Mouse (Mus musculus): Measurements from ENCODE around the gene Atxn7. TPM values are rescaled to one million over a fixed set of nuclear protein-coding genes. Genes with fewer than 3 reads are reported as not detected.

Atxn7 gene
- polyA plus RNA-seq, 1 experiment from 2014 or later: 2.7 TPM

DNA sequence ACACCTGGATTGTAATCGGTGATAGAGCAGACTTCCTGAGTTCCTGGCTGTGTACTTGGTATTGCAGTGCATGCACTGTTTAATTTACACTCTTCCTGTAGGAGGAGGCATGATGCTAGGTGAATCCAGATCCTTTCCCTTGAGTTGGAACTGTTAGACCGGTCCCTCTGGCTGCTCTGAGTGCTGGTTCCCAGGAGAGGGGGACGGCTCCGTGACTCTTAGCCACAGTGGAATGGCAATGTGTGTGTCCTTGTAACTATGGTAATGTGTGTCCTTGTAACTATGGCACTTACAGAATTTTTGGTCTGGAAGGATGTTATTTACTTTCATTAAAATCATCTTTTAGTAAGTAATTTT is 103.9 kb downstream of the Atxn7 start:
- WGBS: 64% methylated on average over 4 of the region's 4 CpGs
- H3K27ac ChIP-seq (ENCODE audit: low read length): peak overlapping the region; percentile 36
- no peak overlapping the region for H3K4me2 ChIP-seq (ENCODE audit: low read depth, low read length)
- H3K36me3 ChIP-seq (ENCODE audit: control insufficient read depth, insufficient read depth): peaks cover 3% of the 10 kb centered on the region; the same call in 1 of the 2 replicates
- no peak overlapping the region for H3K4me3 ChIP-seq (ENCODE audit: low read length)
- no peaks in the 10 kb centered on the region for H3K9me3 ChIP-seq (replicated peaks; ENCODE audit: control insufficient read depth, low read length)
- no peak overlapping the region for H3K9ac ChIP-seq (ENCODE audit: low read length)
- no peak for ATAC-seq (replicated peaks; ENCODE audit: extremely low read depth, insufficient read depth, low FRiP score)
- H3K4me1 ChIP-seq (ENCODE audit: control insufficient read depth, insufficient read depth, low read length): peaks cover 29% of the 10 kb centered on the region
- H3K27me3 ChIP-seq (ENCODE audit: control insufficient read depth, insufficient read depth, low read length): no peaks in the 10 kb centered on the region

DNA sequence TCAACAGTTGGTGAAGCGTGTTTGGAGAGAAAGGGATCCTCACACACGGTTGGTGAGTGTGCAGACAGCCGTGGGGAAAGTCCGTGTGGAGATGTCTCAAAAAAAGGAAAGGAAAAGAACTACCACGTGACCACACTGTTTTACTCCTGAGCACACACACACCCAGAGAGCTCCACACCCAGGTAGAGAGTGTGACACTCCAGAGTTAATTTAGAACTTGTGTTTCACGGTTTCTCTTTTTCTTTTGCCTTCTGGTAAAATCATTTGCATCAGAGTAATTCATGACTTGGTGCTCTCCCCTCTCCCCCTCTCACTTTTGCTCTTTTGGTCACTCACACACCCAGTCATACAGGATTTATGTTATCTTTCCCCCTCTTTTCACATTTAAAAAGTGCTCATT is 105.0 kb downstream of the Atxn7 start:
- Histone ChIP-seq H3K4me3 (ENCODE audit: low read length) (no peak overlapping the region), H3K4me2 (ENCODE audit: low read depth, low read length) (no peak overlapping the region), H3K36me3 (ENCODE audit: control insufficient read depth, insufficient read depth) (peaks cover 3% of the 10 kb centered on the region; the same call in 1 of the 2 replicates), H3K9me3 (replicated peaks; ENCODE audit: control insufficient read depth, low read length) (no peaks in the 10 kb centered on the region), H3K27ac (ENCODE audit: low read length) (no peak overlapping the region), H3K4me1 (ENCODE audit: control insufficient read depth, insufficient read depth, low read length) (peaks cover 37% of the 10 kb centered on the region), H3K27me3 (ENCODE audit: control insufficient read depth, insufficient read depth, low read length) (no peaks in the 10 kb centered on the region), H3K9ac (ENCODE audit: low read length) (no peak overlapping the region)
- WGBS: 79% methylated on average over 6 of the region's 6 CpGs
- no peak for ATAC-seq (replicated peaks; ENCODE audit: extremely low read depth, insufficient read depth, low FRiP score)

DNA sequence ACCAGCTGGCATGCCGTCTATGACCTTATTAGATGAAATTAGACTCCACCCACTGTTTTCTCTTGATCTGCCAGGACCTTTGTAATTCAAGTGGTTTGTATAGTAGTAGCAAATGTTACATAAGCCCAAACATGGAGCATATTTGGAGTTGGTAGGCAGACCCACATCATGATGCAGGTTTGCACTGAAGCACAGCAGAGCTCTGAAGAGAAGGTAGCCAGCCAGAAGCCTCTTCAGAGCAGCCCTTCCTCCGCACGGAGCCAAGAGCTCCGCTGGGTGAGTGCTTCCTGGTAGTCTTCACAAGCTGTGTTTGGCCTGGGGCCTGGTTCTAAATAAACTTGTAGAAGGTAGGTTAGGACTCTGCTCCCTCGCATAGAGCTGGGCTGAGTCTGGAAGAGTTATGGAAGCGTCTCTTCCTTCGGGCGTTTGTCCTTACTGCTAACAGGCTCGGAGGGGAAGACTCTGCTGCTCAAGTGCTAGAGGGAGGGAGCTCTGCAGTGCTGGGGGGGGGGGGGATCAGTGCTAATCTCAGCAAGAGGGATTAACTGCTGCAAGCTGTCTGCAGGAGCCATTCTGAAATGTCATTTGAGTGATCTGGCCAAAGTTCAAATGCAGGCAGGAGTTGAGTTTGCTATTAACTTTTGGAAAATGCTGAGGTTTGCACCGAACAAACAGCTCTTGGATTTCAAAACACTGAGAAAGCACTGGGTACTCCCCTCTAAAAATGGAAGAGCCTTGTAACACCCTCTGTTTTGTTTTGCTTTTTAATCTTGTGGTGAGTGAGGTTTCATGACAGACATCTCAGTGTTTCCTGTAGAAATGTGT is 106.6 kb downstream of the Atxn7 start:
- 15% methylated on average over 10 of the region's 10 CpGs for WGBS
- Histone ChIP-seq H3K36me3 (ENCODE audit: control insufficient read depth, insufficient read depth) (no peaks in the 10 kb centered on the region), H3K27me3 (ENCODE audit: control insufficient read depth, insufficient read depth, low read length) (no peaks in the 10 kb centered on the region), H3K4me3 (ENCODE audit: low read length) (peak overlapping the region; percentile 36), H3K27ac (ENCODE audit: low read length) (peak overlapping the region; percentile 85), H3K9me3 (replicated peaks; ENCODE audit: control insufficient read depth, low read length) (no peaks in the 10 kb centered on the region), H3K9ac (ENCODE audit: low read length) (peak overlapping the region; percentile 61), H3K4me1 (ENCODE audit: control insufficient read depth, insufficient read depth, low read length) (peaks cover 37% of the 10 kb centered on the region), H3K4me2 (ENCODE audit: low read depth, low read length) (peak overlapping the region; percentile 55)
- peak; percentile 66 for ATAC-seq (replicated peaks; ENCODE audit: extremely low read depth, insufficient read depth, low FRiP score)

DNA sequence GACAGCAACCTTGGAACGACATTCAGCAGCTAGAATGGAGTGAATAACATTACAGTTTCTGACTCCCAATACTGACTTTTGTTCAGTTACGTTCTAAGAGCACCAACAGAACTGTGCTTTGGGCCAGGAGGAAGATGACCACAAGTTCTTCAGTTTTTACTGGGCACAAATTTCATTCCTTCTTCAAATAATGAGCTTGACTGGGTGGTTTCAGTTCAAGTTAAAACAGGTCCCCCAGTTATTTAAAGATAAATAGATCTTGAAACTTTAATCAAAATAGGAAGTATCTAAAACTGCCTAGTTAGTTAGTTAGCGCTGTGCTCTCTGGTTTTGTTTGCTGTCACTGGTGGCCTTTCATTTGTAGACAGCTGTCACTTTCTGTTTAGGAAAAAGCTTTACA is 107.3 kb downstream of the Atxn7 start:
- H3K9me3 ChIP-seq (replicated peaks; ENCODE audit: control insufficient read depth, low read length): no peaks in the 10 kb centered on the region
- no peak for ATAC-seq (replicated peaks; ENCODE audit: extremely low read depth, insufficient read depth, low FRiP score)
- peak overlapping the region; percentile 6 for H3K9ac ChIP-seq (ENCODE audit: low read length)
- no peaks in the 10 kb centered on the region for H3K36me3 ChIP-seq (ENCODE audit: control insufficient read depth, insufficient read depth)
- H3K4me1 ChIP-seq (ENCODE audit: control insufficient read depth, insufficient read depth, low read length): peaks cover 37% of the 10 kb centered on the region
- 53% methylated on average over 3 of the region's 3 CpGs for WGBS
- H3K4me2 ChIP-seq (ENCODE audit: low read depth, low read length): peak overlapping the region; percentile 55
- peak overlapping the region; percentile 85 for H3K27ac ChIP-seq (ENCODE audit: low read length)
- H3K4me3 ChIP-seq (ENCODE audit: low read length): no peak overlapping the region
- no peaks in the 10 kb centered on the region for H3K27me3 ChIP-seq (ENCODE audit: control insufficient read depth, insufficient read depth, low read length)

DNA sequence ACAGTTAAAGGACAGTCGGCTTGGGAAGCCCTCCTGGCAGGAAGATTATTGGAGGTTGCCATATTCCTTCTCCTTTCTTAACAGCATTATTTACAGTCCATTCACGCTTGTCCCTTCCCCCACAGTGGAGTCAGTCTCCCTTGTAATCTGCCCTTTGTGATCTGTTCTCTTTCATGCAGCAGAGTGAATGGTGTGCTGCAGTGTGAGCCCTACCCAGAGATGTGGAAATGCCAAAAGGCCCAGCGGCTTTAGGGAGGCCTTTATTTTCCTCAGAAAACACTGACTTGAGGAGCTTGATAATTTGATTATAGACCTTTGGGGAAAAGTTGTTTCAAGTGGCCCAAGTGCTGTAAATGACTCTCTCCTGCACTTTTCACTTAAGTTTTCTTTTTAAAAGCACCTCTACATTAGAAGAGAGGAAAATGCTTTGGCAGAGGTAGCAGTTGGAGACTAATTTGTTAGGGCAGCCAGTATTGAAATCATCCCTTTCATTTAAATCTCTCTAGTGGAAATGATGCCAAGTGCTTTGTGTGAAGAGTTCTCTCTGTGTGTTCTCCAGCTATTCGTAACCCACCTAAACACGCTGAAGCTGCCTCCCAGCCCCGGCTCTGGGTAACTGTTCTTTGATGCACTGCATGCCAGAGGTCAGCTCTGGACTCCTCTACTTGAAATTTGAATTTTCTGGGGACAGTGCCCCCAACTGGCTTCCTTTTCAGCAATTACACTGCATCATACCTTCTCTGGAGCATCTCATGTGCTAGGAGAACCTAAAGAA is 109.5 kb downstream of the Atxn7 start:
- Histone ChIP-seq H3K4me2 (ENCODE audit: low read depth, low read length) (no peak overlapping the region), H3K36me3 (ENCODE audit: control insufficient read depth, insufficient read depth) (no peaks in the 10 kb centered on the region), H3K27me3 (ENCODE audit: control insufficient read depth, insufficient read depth, low read length) (no peaks in the 10 kb centered on the region), H3K9ac (ENCODE audit: low read length) (no peak overlapping the region), H3K9me3 (replicated peaks; ENCODE audit: control insufficient read depth, low read length) (no peaks in the 10 kb centered on the region), H3K27ac (ENCODE audit: low read length) (no peak overlapping the region), H3K4me3 (ENCODE audit: low read length) (no peak overlapping the region), H3K4me1 (ENCODE audit: control insufficient read depth, insufficient read depth, low read length) (peaks cover 26% of the 10 kb centered on the region)
- ATAC-seq (replicated peaks; ENCODE audit: extremely low read depth, insufficient read depth, low FRiP score): no peak
- 49% methylated on average over 6 of the region's 6 CpGs for WGBS

DNA sequence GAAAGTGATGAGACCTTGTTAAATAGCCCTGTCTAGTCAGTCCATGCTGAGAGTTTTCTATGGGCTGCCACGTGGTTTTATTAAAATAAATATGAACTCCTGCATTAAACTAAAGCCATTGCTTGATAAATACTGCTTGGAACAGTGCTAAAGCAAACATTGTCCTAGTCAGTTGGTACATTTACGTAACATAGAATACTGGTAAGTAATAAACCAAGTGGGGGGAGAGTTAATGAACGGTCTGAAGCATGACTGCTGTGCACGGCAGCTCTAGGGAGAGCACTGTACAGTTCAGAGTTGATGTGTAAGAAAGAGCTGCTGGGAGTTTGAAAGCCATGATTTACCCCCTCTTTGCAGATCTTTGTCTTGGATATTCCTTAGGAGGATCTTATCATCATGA is 110.2 kb downstream of the Atxn7 start:
- 65% methylated on average over 4 of the region's 4 CpGs for WGBS

DNA sequence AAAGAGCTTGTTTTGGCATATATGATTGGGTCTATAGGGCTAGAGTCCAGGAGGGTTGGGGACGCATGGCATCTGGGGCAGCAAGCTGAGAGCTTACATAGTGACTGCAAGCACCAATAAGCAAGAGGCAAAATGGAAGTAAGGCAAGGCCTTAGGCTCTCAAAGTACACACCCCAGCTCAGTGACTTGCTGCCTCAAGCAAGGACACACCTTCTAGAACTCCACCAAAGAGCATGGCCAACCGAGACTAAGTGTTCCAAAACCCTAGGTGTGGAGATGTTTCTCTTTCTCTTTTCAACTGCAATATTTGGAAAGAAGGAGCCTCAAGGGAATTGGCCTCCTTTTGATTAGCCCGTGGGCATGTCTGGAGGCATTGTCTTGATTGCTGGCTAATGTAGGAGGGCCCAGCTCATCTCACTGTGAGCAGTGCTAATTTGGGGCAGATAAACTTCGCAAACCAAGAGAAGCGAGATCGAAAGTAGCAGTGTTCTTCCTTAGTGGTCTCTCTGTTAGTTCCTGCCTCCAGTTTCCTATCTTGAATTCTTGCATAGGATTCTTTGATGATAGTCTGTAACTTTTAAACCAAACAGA is 119.5 kb downstream of the Atxn7 start:
- Histone ChIP-seq H3K4me1 (ENCODE audit: control insufficient read depth, insufficient read depth, low read length) (no peaks in the 10 kb centered on the region), H3K4me3 (ENCODE audit: low read length) (no peak overlapping the region), H3K36me3 (ENCODE audit: control insufficient read depth, insufficient read depth) (no peaks in the 10 kb centered on the region), H3K27ac (ENCODE audit: low read length) (no peak overlapping the region), H3K9me3 (replicated peaks; ENCODE audit: control insufficient read depth, low read length) (no peaks in the 10 kb centered on the region), H3K4me2 (ENCODE audit: low read depth, low read length) (no peak overlapping the region), H3K9ac (ENCODE audit: low read length) (no peak overlapping the region), H3K27me3 (ENCODE audit: control insufficient read depth, insufficient read depth, low read length) (no peaks in the 10 kb centered on the region)
- no peak for ATAC-seq (replicated peaks; ENCODE audit: extremely low read depth, insufficient read depth, low FRiP score)
- WGBS: 86% methylated on average over 6 of the region's 6 CpGs

More for the DNA sequence above, 110.2 kb downstream of the Atxn7 start:
- Histone ChIP-seq H3K27ac (ENCODE audit: low read length) (no peak overlapping the region), H3K4me1 (ENCODE audit: control insufficient read depth, insufficient read depth, low read length) (peaks cover 26% of the 10 kb centered on the region), H3K9me3 (replicated peaks; ENCODE audit: control insufficient read depth, low read length) (no peaks in the 10 kb centered on the region), H3K4me3 (ENCODE audit: low read length) (no peak overlapping the region), H3K27me3 (ENCODE audit: control insufficient read depth, insufficient read depth, low read length) (no peaks in the 10 kb centered on the region), H3K36me3 (ENCODE audit: control insufficient read depth, insufficient read depth) (no peaks in the 10 kb centered on the region), H3K9ac (ENCODE audit: low read length) (no peak overlapping the region), H3K4me2 (ENCODE audit: low read depth, low read length) (no peak overlapping the region)
- ATAC-seq (replicated peaks; ENCODE audit: extremely low read depth, insufficient read depth, low FRiP score): no peak

DNA sequence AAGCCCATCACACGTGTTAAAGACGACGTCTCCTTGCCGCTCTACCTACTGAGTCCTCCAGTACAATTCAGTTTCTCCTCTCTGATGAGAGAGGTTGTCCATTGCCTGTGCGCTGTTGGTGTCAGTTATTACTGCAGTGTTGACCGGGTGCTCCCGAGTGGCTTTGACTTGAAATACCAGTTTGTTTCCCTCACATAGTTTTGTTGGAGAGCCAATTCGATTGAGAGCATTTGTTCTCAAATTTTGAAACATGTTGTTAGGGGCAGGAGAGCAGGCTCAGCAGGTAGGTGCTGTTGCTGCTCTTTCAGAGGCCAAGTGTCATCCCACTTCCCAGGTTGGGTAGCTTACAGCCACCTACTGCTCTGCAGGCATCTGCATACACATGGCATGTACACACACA is 122.6 kb downstream of the Atxn7 start:
- no peak overlapping the region for H3K4me3 ChIP-seq (ENCODE audit: low read length)
- H3K4me1 ChIP-seq (ENCODE audit: control insufficient read depth, insufficient read depth, low read length): peaks cover 11% of the 10 kb centered on the region
- H3K27me3 ChIP-seq (ENCODE audit: control insufficient read depth, insufficient read depth, low read length): no peaks in the 10 kb centered on the region
- no peak overlapping the region for H3K9ac ChIP-seq (ENCODE audit: low read length)
- peaks cover 2% of the 10 kb centered on the region; the same call in 1 of the 2 replicates for H3K36me3 ChIP-seq (ENCODE audit: control insufficient read depth, insufficient read depth)
- H3K4me2 ChIP-seq (ENCODE audit: low read depth, low read length): no peak overlapping the region
- no peaks in the 10 kb centered on the region for H3K9me3 ChIP-seq (replicated peaks; ENCODE audit: control insufficient read depth, low read length)
- no peak for ATAC-seq (replicated peaks; ENCODE audit: extremely low read depth, insufficient read depth, low FRiP score)
- 90% methylated on average over 8 of the region's 8 CpGs for WGBS
- H3K27ac ChIP-seq (ENCODE audit: low read length): no peak overlapping the region
